Mouse (Mus musculus) forebrain, postnatal 0 days (tissue): Measurements from ENCODE around the gene Prkca. TPM values are rescaled to one million over a fixed set of nuclear protein-coding genes. Genes with fewer than 3 reads are reported as not detected.

Experiments
- ATAC-seq: fragments of 200-750 bp; cut with Nextera tagmentation; 2 replicates; pipeline ENCODE4 v1.8.0; 2017; ENCODE audit warnings: mild to moderate bottlenecking, moderate library complexity
- DNase-seq: peaks from one replicate; pipeline ENCODE4 v3.0.0-alpha.2; 2015
- H3K27ac ChIP-seq: fragments of 300-500 bp; sonication (generic); 2 replicates; pipeline ENCODE4 v1.5.1; 2014; ENCODE audit warnings: low read depth, mild to moderate bottlenecking, antibody characterized with exemption, low read length, moderate library complexity, mixed read lengths
- H3K27me3 ChIP-seq: fragments of 300-500 bp; sonication (generic); 2 replicates; pipeline ENCODE4 v1.6.1; 2014; ENCODE audit warnings: mild to moderate bottlenecking, low read length, mixed read lengths; ENCODE audit not compliant: insufficient read depth
- H3K36me3 ChIP-seq: fragments of 300-500 bp; sonication (generic); 2 replicates; pipeline ENCODE4 v1.6.1; 2014; ENCODE audit warnings: mild to moderate bottlenecking, moderate library complexity; ENCODE audit not compliant: insufficient read depth
- H3K4me1 ChIP-seq: fragments of 300-500 bp; sonication (generic); 2 replicates; pipeline ENCODE4 v1.6.1; 2014; ENCODE audit warnings: antibody characterized with exemption; ENCODE audit not compliant: insufficient read depth
- H3K4me2 ChIP-seq: fragments of 300-500 bp; sonication (generic); 2 replicates; pipeline ENCODE4 v1.6.1; 2014; ENCODE audit warnings: low read depth, mild to moderate bottlenecking, moderate library complexity
- H3K4me3 ChIP-seq: fragments of 300-500 bp; sonication (generic); 2 replicates; pipeline ENCODE4 v1.5.1; 2014; ENCODE audit warnings: low read depth, low read length, mixed read lengths
- H3K9ac ChIP-seq: fragments of 300-500 bp; sonication (generic); 2 replicates; pipeline ENCODE4 v1.6.1; 2014; ENCODE audit warnings: mild to moderate bottlenecking
- H3K9me3 ChIP-seq: fragments of 300-500 bp; sonication (generic); 2 replicates; pipeline ENCODE4 v1.6.1; 2016; ENCODE audit warnings: low read length
- CTCF ChIP-seq: sonication (generic); IDR thresholded peaks from 2 replicates; pipeline ENCODE4 v1.5.1; 2016; ENCODE audit warnings: antibody characterized with exemption, control low read depth, low read depth
- WGBS: fragments of 180-500 bp; shearing (Covaris S2); extraction: QIAGEN DNeasy Blood & Tissue Kit; methylation state at CpG from one replicate; pipeline ENCODE4 v1.1.7; 2014; 5-methylcytosine and 5-hydroxymethylcytosine counted together
- polyA plus RNA-seq: library from polyadenylated mRNA; unstranded; fragments of >200 nt; fragmentation: Nextera tagmentation; extraction: Ambion mirVana; gene quantifications from 2 replicates; pipeline ENCODE4 v1.2.1, GENCODE M21; 2015
- total RNA-seq: library from RNA; depleted of rRNA; stranded (reverse); fragments of >200 nt; gene quantifications from 2 replicates; pipeline ENCODE4 v1.2.3, GENCODE M21; 2014

The Prkca gene
- total and polyA plus RNA-seq, 2 experiments from 2014 or later: 5.0 to 30.0 TPM

DNA sequence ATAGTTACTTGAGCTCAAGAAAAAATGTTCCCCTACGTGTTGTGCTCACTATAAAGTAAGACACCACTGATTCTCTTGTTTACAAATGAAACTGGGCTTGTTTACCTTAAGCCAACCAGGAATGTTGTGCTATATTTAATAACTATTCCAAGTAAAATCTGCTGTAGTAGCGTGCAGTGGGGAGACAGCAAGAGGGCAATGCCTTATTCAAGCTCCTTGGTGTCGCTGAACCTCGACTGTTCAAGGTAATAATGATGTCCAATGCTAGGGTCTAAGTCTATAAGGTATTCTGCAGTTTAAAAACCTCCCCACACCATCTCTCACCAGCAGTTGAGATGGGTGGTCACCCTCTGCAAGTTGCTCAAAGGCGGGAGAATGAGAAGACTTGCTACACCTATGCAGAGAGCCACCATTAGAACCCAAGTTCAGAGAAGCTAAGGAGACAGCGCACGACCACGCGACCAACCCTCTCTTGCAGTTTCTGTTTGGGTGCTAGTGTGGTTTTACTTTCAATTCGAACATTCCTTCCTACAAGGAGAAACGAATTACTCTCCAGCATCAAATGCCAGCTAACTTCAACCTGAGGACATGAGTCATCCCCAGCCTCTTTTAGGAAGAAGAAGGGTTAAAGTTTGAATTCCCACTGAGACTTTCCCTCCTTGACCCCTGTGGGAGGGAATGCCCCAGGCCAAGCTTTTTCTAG is 129.1 kb downstream of the Prkca start:
- WGBS: 86% methylated on average over 11 of the region's 11 CpGs
- no peaks in the 10 kb centered on the region for H3K27me3 ChIP-seq
- no peak overlapping the region for H3K27ac ChIP-seq
- no peak overlapping the region for H3K4me3 ChIP-seq
- DNase-seq (no peak), ATAC-seq (no peak)
- no peak overlapping the region for H3K9ac ChIP-seq
- H3K4me2 ChIP-seq: no peak overlapping the region
- no peak for TF ChIP-seq CTCF
- no peaks in the 10 kb centered on the region for H3K9me3 ChIP-seq
- no peaks in the 10 kb centered on the region for H3K36me3 ChIP-seq
- peaks cover 4% of the 10 kb centered on the region for H3K4me1 ChIP-seq

DNA sequence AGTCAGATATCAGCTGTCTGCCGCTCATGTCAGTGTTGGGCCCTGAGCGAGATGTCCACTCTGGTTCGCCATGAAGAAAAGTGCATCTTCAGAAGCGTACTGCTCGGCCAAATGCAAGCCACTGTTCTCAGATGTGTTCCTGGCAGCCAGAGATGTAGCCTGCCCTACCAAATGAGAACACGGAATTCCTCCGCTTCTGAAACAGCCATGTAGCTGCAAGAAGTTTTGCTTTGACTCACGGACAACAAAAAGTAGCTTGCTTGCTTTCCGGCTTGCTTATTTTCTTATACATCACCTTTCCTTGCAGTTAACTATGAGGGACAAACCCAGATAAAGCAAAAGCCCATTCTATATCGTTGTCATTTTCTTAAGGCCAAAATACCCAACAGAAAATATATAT is 129.9 kb downstream of the Prkca start:
- Histone ChIP-seq H3K4me3 (no peak overlapping the region), H3K9ac (no peak overlapping the region), H3K4me1 (peaks cover 4% of the 10 kb centered on the region), H3K27ac (no peak overlapping the region), H3K27me3 (no peaks in the 10 kb centered on the region), H3K9me3 (no peaks in the 10 kb centered on the region), H3K36me3 (no peaks in the 10 kb centered on the region), H3K4me2 (no peak overlapping the region)
- DNase-seq (no peak), ATAC-seq (no peak)
- 91% methylated on average over 10 of the region's 10 CpGs for WGBS
- TF ChIP-seq CTCF: no peak

- Histone ChIP-seq H3K4me1 (peaks cover 4% of the 10 kb centered on the region), H3K9ac (no peak overlapping the region), H3K27me3 (no peaks in the 10 kb centered on the region), H3K27ac (no peak overlapping the region), H3K9me3 (no peaks in the 10 kb centered on the region), H3K4me2 (no peak overlapping the region), H3K36me3 (no peaks in the 10 kb centered on the region), H3K4me3 (no peak overlapping the region)
- no peak for DNase-seq
- 82% methylated on average over 5 of the region's 5 CpGs for WGBS
- no peak for ATAC-seq
- TF ChIP-seq CTCF: peak; percentile 30
These were observed 131.1 kb downstream of the Prkca start for GRCm38 (mm10) chr11:108212638-108213037.

DNA sequence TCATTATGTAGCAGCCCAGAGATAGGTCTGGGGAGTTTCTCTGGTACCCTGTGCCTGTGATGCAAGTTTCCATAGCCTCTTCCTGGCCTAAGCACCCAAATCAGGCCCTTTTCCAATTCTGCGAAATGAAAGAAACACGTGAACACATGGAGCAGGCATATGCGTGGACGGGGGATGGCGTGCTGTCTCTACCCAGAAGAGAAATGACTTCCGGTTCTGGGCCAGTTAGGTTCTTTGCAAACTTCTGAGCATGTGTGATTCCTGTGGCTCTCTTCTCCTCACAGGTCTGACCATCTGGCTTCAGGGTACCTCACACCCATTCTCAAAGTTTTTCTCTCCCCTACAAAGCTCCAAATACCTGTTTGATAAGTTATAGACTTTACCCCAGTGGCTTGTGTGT is 131.7 kb downstream of the Prkca start:
- Histone ChIP-seq H3K4me3 (no peak overlapping the region), H3K27me3 (no peaks in the 10 kb centered on the region), H3K36me3 (no peaks in the 10 kb centered on the region), H3K4me1 (peaks cover 4% of the 10 kb centered on the region), H3K4me2 (no peak overlapping the region), H3K9me3 (no peaks in the 10 kb centered on the region), H3K27ac (no peak overlapping the region), H3K9ac (no peak overlapping the region)
- ATAC-seq: no peak
- no peak for DNase-seq
- no peak for TF ChIP-seq CTCF
- WGBS: 78% methylated on average over 6 of the region's 6 CpGs

DNA sequence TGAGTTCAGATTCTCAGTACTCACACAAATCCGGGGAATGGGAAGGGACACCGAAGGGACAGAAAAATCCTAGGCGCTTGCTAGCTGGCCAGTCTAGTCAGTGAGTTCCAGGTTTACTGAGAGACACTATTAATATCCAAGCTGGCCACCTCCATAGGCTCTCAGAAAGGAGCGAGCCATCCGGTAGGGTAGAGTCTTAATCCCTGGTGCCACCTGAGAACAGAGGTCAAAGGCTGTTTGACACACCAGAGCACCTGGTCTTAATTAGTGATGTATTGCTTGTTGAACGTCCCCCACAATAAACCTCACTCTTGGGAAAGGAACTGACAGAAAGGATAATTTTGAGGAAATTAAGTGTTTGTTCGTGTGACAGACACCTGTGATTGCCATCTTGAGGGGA is 133.0 kb downstream of the Prkca start:
- no peak overlapping the region for H3K27ac ChIP-seq
- H3K9me3 ChIP-seq: no peaks in the 10 kb centered on the region
- peaks cover 4% of the 10 kb centered on the region for H3K4me1 ChIP-seq
- H3K9ac ChIP-seq: no peak overlapping the region
- H3K36me3 ChIP-seq: no peaks in the 10 kb centered on the region
- no peak for ATAC-seq
- H3K4me3 ChIP-seq: no peak overlapping the region
- TF ChIP-seq CTCF: no peak
- no peak for DNase-seq
- H3K27me3 ChIP-seq: no peaks in the 10 kb centered on the region
- 90% methylated on average over 7 of the region's 7 CpGs for WGBS
- no peak overlapping the region for H3K4me2 ChIP-seq

GRCm38 (mm10) chr11:108206602-108207001 is 137.1 kb downstream of the Prkca start:
- whole genome bisulfite sequencing: 97% methylated on average over 2 of the region's 2 CpGs
- Histone ChIP-seq H3K4me2 (no peak overlapping the region), H3K27me3 (no peaks in the 10 kb centered on the region), H3K9ac (no peak overlapping the region), H3K36me3 (no peaks in the 10 kb centered on the region), H3K27ac (no peak overlapping the region), H3K4me3 (no peak overlapping the region), H3K9me3 (no peaks in the 10 kb centered on the region), H3K4me1 (peaks cover 11% of the 10 kb centered on the region)
- no peak for TF ChIP-seq CTCF
- no peak for ATAC-seq
- DNase-seq: no peak

DNA sequence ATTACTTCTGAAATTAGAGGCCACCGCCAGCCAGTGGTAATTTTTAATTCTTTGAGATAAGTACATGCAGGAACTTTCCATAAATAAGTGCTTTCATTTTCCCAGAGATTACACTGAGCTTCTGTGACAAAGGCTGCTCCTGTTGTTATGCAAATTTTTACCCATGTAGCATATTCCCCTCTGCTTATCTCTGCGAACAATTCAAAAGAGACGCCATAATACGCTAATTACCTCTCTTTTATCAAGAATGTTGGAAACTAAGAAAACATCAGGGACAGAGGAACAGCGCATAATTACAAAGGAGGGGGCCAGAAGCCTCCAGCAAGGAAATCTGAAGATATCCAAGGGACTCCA is 138.9 kb downstream of the Prkca start:
- no peaks in the 10 kb centered on the region for H3K27me3 ChIP-seq
- H3K4me1 ChIP-seq: peaks cover 11% of the 10 kb centered on the region; the same call in 1 of the 2 replicates
- H3K36me3 ChIP-seq: no peaks in the 10 kb centered on the region
- WGBS: 15% methylated on average over 5 of the region's 5 CpGs
- H3K4me3 ChIP-seq: no peak overlapping the region
- H3K9ac ChIP-seq: no peak overlapping the region
- DNase-seq (no peak), ATAC-seq (peak; percentile 90)
- H3K27ac ChIP-seq: 0 out of 2 replicates have a peak overlapping the region, but pooled peaks have one; percentile 35
- no peak overlapping the region for H3K4me2 ChIP-seq
- no peaks in the 10 kb centered on the region for H3K9me3 ChIP-seq
- TF ChIP-seq CTCF: no peak
